Mouse (Mus musculus) heart, embryonic 16.5 days (tissue): Measurements from ENCODE around the gene Pou3f1. TPM values are rescaled to one million over a fixed set of nuclear protein-coding genes. Genes with fewer than 3 reads are reported as not detected.

Source experiments
- ATAC-seq: fragments of 200-750 bp; cut with Nextera tagmentation; replicated peaks from 2 replicates; pipeline ENCODE4 v1.8.0; 2017; ENCODE audit warnings: moderate number of reproducible peaks; ENCODE audit not compliant: insufficient read depth, low FRiP score; ENCODE audit errors: extremely low read depth
- H3K27ac ChIP-seq: fragments of 300-500 bp; sonication (generic); 2 replicates; pipeline ENCODE4 v1.5.1; 2014; ENCODE audit warnings: mild to moderate bottlenecking, low read length, control low read depth, moderate library complexity
- H3K27me3 ChIP-seq: fragments of 300-500 bp; sonication (generic); 2 replicates; pipeline ENCODE4 v1.6.1; 2014; ENCODE audit warnings: low read length, mixed read lengths; ENCODE audit not compliant: control insufficient read depth, insufficient read depth
- H3K36me3 ChIP-seq: fragments of 300-500 bp; sonication (generic); 2 replicates; pipeline ENCODE4 v1.6.1; 2014; ENCODE audit not compliant: control insufficient read depth, insufficient read depth
- H3K4me1 ChIP-seq: fragments of 300-500 bp; sonication (generic); 2 replicates; pipeline ENCODE4 v1.6.1; 2014; ENCODE audit warnings: low read length, mixed read lengths; ENCODE audit not compliant: control insufficient read depth, insufficient read depth
- H3K4me2 ChIP-seq: fragments of 300-500 bp; sonication (generic); 2 replicates; pipeline ENCODE4 v1.6.1; 2014; ENCODE audit warnings: low read depth, mild to moderate bottlenecking, control low read depth, low read length
- H3K4me3 ChIP-seq: fragments of 300-500 bp; sonication (generic); 2 replicates; pipeline ENCODE4 v1.5.1; 2014; ENCODE audit warnings: mild to moderate bottlenecking, control low read depth, low read length
- H3K9ac ChIP-seq: fragments of 300-500 bp; sonication (generic); 2 replicates; pipeline ENCODE4 v1.6.1; 2014; ENCODE audit warnings: low read length, control low read depth
- H3K9me3 ChIP-seq: fragments of 300-500 bp; sonication (generic); replicated peaks from 2 replicates; pipeline ENCODE4 v1.6.1; 2016; ENCODE audit warnings: low read length; ENCODE audit not compliant: control insufficient read depth
- WGBS: fragments of 180-500 bp; shearing (Covaris S2); extraction: QIAGEN DNeasy Blood & Tissue Kit; methylation state at CpG from one replicate; pipeline ENCODE4 v1.1.7; 2014; 5-methylcytosine and 5-hydroxymethylcytosine counted together
- polyA plus RNA-seq: library from polyadenylated mRNA; unstranded; fragments of >200 nt; fragmentation: Nextera tagmentation; extraction: Ambion mirVana; gene quantifications from 2 replicates; pipeline ENCODE4 v1.2.1, GENCODE M21; 2015

Pou3f1 gene
- polyA plus RNA-seq, 1 experiment from 2014 or later = 0.17 TPM

DNA sequence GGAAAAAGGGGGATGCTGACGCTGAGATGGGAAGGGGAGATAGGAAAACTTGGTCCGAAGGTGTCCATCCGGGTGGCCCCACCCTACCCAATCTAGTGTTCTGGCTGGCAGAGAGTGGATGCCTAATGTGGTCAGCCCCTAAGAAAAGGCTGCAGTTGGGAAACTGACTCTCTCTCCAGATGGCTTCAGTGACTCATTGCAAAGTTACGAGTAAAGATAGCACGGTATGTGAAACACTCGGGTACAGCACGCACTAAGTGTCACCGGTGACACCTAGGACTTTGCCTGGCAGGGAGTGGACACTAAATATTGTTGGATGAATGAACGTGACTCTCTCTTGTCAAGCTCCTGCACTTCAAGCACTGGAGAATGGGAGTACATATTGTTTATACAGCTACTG, 12.7 kb upstream of the Pou3f1 start:
- Histone ChIP-seq H3K9me3 (no peaks in the 10 kb centered on the region), H3K9ac (no peak overlapping the region), H3K4me3 (no peak overlapping the region), H3K4me2 (no peak overlapping the region), H3K4me1 (peaks cover 24% of the 10 kb centered on the region), H3K27ac (peak overlapping the region; percentile 71; the same call in 1 of the 2 replicates), H3K27me3 (peaks cover 8% of the 10 kb centered on the region; the same call in 1 of the 2 replicates), H3K36me3 (no peaks in the 10 kb centered on the region)
- WGBS = 39% methylated on average over 9 of the region's 9 CpGs
- ATAC-seq = peak; percentile 32; the same call in 1 of the 2 replicates

GRCm38 (mm10) chr4:124644974-124645433, 11.6 kb upstream of the Pou3f1 start:
- H3K4me2 ChIP-seq = no peak overlapping the region
- peaks cover 4% of the 10 kb centered on the region; the same call in 1 of the 2 replicates for H3K27me3 ChIP-seq
- no peaks in the 10 kb centered on the region for H3K9me3 ChIP-seq
- H3K27ac ChIP-seq = no peak overlapping the region
- peaks cover 19% of the 10 kb centered on the region for H3K4me1 ChIP-seq
- H3K9ac ChIP-seq = no peak overlapping the region
- 23% methylated on average over 3 of the region's 3 CpGs for WGBS
- no peak for ATAC-seq
- H3K36me3 ChIP-seq = no peaks in the 10 kb centered on the region
- no peak overlapping the region for H3K4me3 ChIP-seq

DNA sequence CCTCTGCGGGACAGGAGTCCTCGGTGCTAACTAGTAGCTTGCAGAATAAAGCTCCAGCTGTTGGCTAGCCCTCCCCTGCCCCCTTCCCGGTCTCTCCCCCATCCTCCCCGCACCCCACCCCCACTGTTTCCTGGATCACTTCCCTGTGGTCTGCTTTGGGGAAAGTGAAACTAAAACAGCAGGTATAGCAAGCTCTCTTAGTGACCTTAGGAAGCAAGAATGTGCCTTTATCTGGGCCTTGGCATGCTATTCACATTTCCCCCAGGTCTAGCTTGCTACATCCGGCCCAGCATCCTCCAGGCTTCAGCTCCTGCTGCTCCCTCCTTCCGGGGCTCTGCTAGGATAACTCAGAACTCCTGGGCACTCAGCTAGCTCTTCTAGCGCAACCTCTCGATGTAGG, 10.0 kb upstream of the Pou3f1 start:
- Histone ChIP-seq H3K9me3 (no peaks in the 10 kb centered on the region), H3K4me3 (peak overlapping the region; percentile 7; the same call in 1 of the 2 replicates), H3K27me3 (peaks cover 5% of the 10 kb centered on the region; the same call in 1 of the 2 replicates), H3K4me1 (peaks cover 19% of the 10 kb centered on the region), H3K9ac (no peak overlapping the region), H3K4me2 (peak overlapping the region; percentile 48), H3K27ac (no peak overlapping the region), H3K36me3 (no peaks in the 10 kb centered on the region)
- WGBS = 7% methylated on average over 8 of the region's 8 CpGs
- peak; percentile 38; the same call in 1 of the 2 replicates for ATAC-seq

- no peaks in the 10 kb centered on the region for H3K9me3 ChIP-seq
- no peak overlapping the region for H3K27ac ChIP-seq
- H3K4me1 ChIP-seq = peaks cover 24% of the 10 kb centered on the region
- H3K4me3 ChIP-seq = no peak overlapping the region
- H3K9ac ChIP-seq = no peak overlapping the region
- peaks cover 5% of the 10 kb centered on the region; the same call in 1 of the 2 replicates for H3K27me3 ChIP-seq
- H3K4me2 ChIP-seq = no peak overlapping the region
- 38% methylated on average over 5 of the region's 5 CpGs for WGBS
- no peak for ATAC-seq
- H3K36me3 ChIP-seq = no peaks in the 10 kb centered on the region
Observed at GRCm38 (mm10) chr4:124647909-124648308, 8.7 kb upstream of the Pou3f1 start.

- no peaks in the 10 kb centered on the region for H3K9me3 ChIP-seq
- no peak overlapping the region for H3K9ac ChIP-seq
- WGBS = 6% methylated on average over 9 of the region's 9 CpGs
- no peak overlapping the region for H3K4me3 ChIP-seq
- H3K27me3 ChIP-seq = peaks cover 38% of the 10 kb centered on the region
- no peaks in the 10 kb centered on the region for H3K36me3 ChIP-seq
- peak; percentile 81 for ATAC-seq
- 0 out of 2 replicates have a peak overlapping the region, but pooled peaks have one; percentile 24 for H3K4me2 ChIP-seq
- 0 out of 2 replicates have a peak, but pooled peaks cover 5% of the 10 kb centered on the region for H3K4me1 ChIP-seq
- H3K27ac ChIP-seq = peak overlapping the region; percentile 58
Observed at GRCm38 (mm10) chr4:124652886-124653285, 3.7 kb upstream of the Pou3f1 start.

GRCm38 (mm10) chr4:124656854-124657650, 445 bp downstream of the Pou3f1 start:
- under 1% methylated on average over 84 of the region's 92 CpGs for WGBS
- no peak overlapping the region for H3K27ac ChIP-seq
- peak overlapping the region; percentile 67 for H3K4me3 ChIP-seq
- H3K9ac ChIP-seq = peak overlapping the region; percentile 64
- H3K36me3 ChIP-seq = no peaks in the 10 kb centered on the region
- H3K9me3 ChIP-seq = no peaks in the 10 kb centered on the region
- peak overlapping the region; percentile 98 for H3K4me2 ChIP-seq
- peak; percentile 85 for ATAC-seq
- peaks cover 69% of the 10 kb centered on the region for H3K27me3 ChIP-seq
- peaks cover 11% of the 10 kb centered on the region; the same call in 1 of the 2 replicates for H3K4me1 ChIP-seq

DNA sequence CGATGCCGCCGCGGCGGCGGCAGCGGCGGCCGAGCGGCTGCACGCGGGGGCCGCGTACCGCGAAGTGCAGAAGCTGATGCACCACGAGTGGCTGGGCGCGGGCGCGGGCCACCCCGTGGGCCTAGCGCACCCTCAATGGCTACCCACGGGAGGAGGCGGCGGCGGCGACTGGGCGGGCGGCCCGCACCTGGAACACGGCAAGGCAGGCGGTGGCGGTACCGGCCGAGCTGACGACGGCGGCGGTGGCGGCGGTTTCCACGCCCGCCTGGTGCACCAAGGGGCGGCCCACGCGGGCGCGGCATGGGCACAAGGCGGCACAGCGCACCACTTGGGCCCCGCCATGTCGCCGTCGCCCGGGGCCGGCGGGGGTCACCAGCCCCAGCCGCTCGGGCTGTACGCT, 1.2 kb downstream of the Pou3f1 start:
- Histone ChIP-seq H3K9me3 (no peaks in the 10 kb centered on the region), H3K4me3 (peak overlapping the region; percentile 67), H3K4me1 (peaks cover 6% of the 10 kb centered on the region; the same call in 1 of the 2 replicates), H3K36me3 (no peaks in the 10 kb centered on the region), H3K9ac (peak overlapping the region; percentile 49; the same call in 1 of the 2 replicates), H3K27me3 (peaks cover 76% of the 10 kb centered on the region), H3K4me2 (peak overlapping the region; percentile 98), H3K27ac (no peak overlapping the region)
- WGBS = under 1% methylated on average over 46 of the region's 61 CpGs
- ATAC-seq = no peak

GRCm38 (mm10) chr4:124658412-124658851, 1.8 kb downstream of the Pou3f1 start:
- ATAC-seq = no peak
- H3K9ac ChIP-seq = no peak overlapping the region
- peaks cover 6% of the 10 kb centered on the region; the same call in 1 of the 2 replicates for H3K4me1 ChIP-seq
- under 1% methylated on average over 39 of the region's 39 CpGs for WGBS
- peaks cover 83% of the 10 kb centered on the region for H3K27me3 ChIP-seq
- H3K4me2 ChIP-seq = peak overlapping the region; percentile 47
- H3K4me3 ChIP-seq = peak overlapping the region; percentile 67
- no peak overlapping the region for H3K27ac ChIP-seq
- no peaks in the 10 kb centered on the region for H3K36me3 ChIP-seq
- no peaks in the 10 kb centered on the region for H3K9me3 ChIP-seq
